Mouse (Mus musculus) naive thymus-derived CD4-positive, alpha-beta T cell, adult 2 months (primary cell): ENCODE results near the gene Tmem205.

Experiments used
- DNase-seq: peaks from one replicate; pipeline ENCODE4 v3.0.0-alpha.2; 2011; ENCODE audit warnings: low read depth

Tmem205 gene

DNA sequence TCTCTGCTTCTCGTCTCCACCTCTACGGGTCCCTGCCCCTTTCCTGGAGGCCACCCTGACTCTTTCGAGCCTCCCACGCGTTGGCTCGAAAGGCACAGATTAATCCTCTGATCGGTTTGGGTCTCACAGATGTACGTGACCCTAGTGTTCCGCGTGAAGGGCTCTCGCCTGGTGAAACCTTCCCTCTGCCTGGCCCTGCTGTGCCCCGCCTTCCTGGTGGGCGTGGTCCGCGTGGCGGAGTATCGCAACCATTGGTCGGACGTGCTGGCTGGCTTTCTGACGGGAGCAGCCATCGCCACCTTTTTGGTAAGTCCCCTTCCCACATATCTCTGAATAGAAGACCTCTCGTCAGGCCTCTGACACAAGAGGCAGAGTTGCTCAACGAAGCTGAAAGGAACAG, 16.9 kb upstream of the Tmem205 start:
- no peak for DNase-seq

DNA sequence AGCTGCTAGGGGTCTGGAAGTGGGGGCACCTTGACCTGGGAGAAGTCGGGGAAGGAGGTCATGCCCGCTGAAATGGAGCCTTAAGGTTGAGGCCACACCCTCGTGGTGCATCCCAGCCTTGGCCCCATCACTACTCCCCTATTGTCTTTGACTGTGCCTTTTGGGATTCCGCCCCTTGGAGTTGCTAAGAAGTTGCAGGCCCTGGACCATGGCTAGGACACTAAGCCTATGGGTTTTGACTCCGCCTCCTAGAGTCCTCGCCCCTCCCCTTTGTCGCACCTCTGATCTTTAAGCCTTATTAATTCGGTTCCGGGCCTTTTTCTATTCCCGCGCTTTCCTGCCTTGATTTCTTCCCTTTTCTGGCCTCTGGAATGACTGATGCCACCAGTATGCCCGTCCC, 16.3 kb upstream of the Tmem205 start:
- no peak for DNase-seq

- no peak for DNase-seq
Measured at GRCm38 (mm10) chr9:21943046-21943445, 15.7 kb upstream of the Tmem205 start.

DNA sequence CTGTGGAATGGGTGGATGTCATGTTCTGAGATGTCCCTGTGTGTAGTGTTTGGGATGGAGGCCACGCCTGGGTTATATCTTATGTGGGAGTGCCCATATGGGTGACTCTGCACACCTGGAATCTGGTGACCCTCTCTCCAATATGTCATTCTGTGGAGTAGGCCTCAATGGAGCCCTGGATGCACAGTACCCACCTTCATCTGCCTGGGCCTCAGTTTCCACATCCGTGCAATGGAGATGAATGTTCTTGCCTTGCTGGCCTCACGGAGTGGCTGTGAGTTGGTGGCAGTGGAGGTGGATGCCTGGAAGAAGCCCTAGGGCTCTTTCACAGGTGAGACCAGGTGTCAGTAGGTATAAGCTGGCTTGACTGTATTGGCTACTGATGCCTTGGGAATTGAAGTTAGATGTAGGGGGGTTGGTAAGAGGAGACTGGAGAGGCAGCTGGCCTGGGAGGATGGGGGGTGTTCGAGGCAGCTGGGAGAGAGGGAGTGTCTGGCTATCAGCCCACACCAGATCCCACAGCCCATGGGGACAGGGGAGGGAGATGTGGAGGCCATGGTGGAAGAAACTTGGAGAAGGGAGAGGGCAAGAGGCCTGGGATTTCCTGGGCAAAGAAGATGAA, 11.0 kb upstream of the Tmem205 start:
- no peak for DNase-seq

GRCm38 (mm10) chr9:21937711-21938175, 10.4 kb upstream of the Tmem205 start:
- no peak for DNase-seq

- peak; percentile 83 for DNase-seq
Measured at GRCm38 (mm10) chr9:21936692-21937570, 9.6 kb upstream of the Tmem205 start, which contains the start of gene Plppr2. Gene Plppr2, plus strand, starts transcription at chr9:21937033.

DNA sequence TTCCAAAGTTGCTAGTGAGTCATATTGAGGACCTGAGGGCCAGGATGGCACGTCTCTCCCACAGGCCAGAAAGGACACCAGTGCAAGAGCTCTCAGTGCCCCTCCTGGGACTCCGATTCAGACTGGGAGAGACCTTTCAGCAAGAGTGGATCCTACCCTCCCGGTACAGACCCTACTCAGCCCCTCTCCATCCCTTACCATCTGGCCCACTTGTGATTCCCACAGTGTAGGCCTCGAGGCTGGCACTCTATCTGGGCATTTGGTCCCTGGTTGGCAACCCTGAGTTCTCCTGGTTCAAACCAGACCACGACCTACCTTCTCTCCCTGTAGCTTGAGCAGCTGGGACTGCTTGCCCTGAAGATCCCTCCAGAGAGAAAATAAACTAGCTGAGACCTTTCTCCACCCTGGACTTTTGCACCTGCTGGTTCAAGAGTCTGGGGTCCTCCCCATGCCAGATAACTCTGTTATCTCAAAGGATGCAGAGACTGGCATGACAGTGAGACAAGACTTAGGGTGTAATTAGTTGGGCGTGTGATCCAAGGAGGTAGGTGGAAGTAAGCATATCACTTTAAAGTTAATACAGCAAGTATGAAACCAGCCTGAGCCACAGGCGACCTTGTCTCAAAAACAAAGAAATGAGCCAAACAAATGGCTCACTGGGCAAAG, 8.2 kb upstream of the Tmem205 start:
- no peak for DNase-seq

- no peak for DNase-seq
Measured at GRCm38 (mm10) chr9:21934021-21934420, 6.7 kb upstream of the Tmem205 start.

DNA sequence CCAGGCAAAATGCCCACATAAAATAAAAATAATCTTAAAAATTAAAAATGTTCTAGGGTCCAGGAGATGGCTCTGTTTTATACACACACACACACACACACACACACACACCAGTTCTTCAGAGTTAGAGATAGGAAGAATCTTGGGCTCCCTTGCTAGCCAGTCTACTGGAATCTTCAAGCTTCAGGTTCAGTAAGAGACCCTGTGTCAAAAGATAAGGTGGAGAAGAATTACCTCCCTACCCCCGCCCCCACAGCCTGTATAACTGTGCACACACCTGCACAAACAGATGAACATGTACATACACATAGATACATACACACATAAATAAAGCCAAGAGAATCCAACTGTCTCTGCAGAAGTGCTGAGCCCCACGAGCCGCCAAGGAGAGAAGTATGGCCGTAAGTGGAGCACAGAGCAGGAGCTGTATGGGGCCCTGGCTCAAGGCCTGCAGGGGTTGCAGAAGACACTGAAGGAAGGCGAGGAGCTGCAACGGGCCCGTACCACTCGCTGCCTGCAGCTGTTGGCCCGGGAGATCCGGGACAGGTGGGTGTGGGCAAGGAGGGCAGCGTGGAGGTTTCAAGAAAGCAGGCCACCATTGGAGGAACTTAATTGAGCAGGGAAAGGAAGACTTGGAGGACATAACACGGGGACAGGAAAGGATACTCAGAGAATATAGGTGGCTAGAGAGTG, 5.2 kb upstream of the Tmem205 start:
- DNase-seq: no peak

- no peak for DNase-seq
Measured at GRCm38 (mm10) chr9:21932006-21932405, 4.7 kb upstream of the Tmem205 start.

- no peak for DNase-seq
Measured at GRCm38 (mm10) chr9:21929208-21929607, 1.9 kb upstream of the Tmem205 start.

DNA sequence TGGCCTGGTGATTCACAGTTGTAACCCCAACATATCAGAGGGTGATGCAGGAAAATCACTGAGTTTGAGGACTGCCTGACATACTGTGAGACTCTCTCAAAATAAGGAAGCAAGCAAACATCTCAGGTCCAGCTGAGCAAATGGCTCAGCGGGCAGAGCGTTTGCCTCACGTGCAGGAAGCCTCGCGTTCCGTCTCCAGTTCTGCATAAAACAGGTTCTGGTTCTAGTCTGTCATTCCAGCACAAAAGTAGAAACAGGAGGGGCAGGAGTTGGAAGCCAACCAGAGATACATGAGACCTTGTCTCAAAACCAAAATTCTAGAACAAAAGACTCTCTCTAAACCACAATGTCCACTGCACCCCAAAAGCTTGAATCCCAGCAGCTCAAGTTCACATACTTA, 572 bp downstream of the Tmem205 start:
- DNase-seq: no peak

DNA sequence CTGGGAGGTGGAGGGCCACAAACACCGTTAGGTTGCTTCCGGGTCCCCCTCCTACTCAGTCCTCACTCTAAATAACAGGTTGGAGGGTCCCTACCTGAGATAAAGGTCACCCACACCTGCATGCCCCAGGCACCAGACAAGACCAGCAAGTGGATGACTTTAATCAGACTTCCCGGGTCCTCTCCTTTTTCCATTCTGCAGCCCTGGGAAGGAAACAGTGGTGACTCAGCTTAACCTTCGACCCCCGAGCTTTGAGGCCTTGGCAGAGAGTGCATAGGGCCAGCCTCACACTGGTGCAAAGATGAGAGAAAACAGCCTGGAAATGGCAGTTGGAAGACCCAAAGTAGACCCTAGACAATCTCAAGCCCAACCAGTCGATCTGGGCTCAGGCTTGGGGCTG, 1.2 kb downstream of the Tmem205 start:
- DNase-seq: no peak

- DNase-seq: no peak
Measured at GRCm38 (mm10) chr9:21925506-21925905, 1.9 kb downstream of the Tmem205 start.

- DNase-seq: no peak
Measured at GRCm38 (mm10) chr9:21925034-21925433, 2.3 kb downstream of the Tmem205 start.

DNA sequence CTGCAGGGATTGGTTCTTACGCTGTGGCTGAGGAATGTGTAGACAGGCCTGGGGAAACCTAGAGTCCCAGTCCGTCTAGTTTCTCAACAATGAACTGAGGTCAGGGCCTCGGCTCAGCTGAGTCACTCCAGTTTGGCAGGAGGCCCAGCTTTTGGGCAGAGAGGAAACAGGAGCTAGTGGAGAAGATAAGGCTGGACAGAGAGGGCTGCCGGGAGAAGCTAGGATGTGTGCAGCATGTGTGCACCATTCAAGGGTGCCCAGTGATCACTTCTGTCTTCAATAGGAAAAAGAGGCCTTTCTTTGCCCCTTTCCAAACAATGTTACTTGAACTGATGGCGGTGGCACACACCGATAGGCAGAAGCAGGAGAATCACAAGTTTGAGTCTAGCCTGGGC, 3.3 kb downstream of the Tmem205 start:
- no peak for DNase-seq

DNA sequence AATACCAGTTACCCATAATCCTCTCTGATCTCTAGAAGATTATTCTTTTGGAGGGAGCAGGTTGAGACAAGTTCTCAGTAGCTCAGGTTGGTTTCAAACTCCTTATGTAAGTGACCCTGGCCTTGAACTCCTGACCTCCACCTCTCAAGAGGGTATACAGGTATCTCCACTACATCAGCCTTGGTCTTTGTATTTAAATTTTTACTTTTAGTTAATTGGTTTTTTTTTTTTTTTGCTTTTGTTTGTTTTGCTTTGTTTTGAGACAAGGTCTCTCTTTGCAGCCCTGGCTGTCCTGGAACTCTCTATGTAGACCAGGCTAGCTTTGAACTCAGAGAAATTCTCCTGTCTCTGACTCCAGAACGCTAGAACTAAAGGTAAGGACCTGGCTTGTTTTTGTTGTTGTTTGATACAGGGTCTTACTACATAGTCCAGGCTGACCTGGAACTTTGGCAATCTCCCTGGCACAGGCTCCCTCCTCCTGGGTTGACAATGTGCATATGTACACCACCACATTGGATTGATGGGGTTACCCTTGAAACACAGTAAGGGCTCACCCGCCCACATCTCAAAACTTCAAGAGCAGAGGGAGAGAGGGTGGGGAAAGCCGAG, 3.8 kb downstream of the Tmem205 start:
- DNase-seq: no peak

GRCm38 (mm10) chr9:21923036-21923435, 4.3 kb downstream of the Tmem205 start:
- DNase-seq: no peak

DNA sequence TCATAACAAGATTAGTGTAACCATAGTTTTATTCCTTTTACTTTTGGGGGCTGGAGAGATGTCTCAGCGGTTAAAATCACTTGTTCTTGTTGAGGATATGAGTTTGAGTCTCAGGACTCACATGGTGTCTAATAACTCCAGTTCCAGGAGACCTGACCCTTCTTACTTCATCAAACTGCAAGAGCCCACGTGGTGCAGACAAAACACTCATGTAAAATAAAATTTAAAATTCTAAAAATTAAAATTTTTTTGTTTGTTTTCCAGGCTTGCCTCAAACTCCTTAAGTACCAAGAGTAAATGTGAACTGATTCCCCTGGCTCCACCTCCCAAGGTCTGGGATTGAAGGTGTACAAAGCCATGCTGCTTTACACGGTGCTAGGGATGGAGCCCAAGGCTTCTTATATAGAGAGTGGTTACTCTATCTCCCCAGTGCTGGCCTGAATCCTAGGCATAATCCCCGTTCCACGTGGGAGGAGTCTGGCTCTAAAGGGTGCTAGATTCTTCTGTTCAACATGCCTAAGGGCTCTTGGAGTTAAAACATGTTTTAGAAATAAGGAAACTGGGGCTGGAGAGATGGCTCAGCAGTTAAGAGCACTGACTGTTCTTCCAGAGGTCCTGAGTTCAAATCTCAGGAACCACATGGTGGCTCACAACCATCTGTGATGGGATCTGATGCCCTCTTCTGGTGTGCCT, 8.5 kb downstream of the Tmem205 start:
- DNase-seq: no peak

DNA sequence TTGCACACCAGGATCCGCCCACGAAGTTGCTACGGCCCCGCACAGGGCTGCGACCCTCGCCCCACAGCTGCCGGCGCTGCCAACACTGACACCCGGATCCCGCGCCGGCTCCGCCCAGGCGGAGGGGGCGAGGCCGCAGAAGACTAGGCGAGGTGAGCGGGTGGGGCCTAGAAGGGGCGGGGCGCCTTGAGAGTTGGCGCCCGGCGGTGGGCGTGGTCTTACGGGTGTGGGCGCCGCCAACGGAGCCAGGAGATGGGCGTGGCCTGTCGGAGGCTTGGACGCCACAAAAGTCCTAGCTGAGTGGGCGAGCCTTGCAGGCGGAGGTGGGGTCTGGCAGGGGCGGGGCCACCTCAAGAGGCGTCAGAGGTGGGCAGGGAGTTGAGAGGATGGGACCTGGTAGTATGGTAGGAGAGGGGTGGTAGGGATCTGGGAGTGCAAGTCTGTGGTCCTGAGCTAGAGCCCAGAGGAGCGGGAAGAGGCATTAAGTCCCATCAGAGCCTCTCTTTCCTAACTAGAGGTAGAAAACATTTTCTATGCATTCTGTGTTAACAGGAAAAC, 9.2 kb downstream of the Tmem205 start, which contains the start of gene Rab3d:
Gene Rab3d, minus strand, starts transcription at position 158 of the 558 bp plus-strand sequence.
- peak; percentile 96 for DNase-seq
